Mouse (Mus musculus) lung, embryonic 16.5 days (tissue): ENCODE results near the gene Isca1. TPM values are rescaled to one million over a fixed set of nuclear protein-coding genes. Genes with fewer than 3 reads are reported as not detected.
"Not testable (repeated sequence)": the region's sequence is repeated elsewhere in the genome, so short reads cannot be mapped to it uniquely, and the experiment has no call there.

Source experiments
- ATAC-seq: fragments of 200-750 bp; cut with Nextera tagmentation; 2 replicates; pipeline ENCODE4 v1.8.0; 2017; ENCODE audit warnings: low read depth, mild to moderate bottlenecking, moderate library complexity
- H3K27ac ChIP-seq: fragments of 300-500 bp; sonication (generic); 2 replicates; pipeline ENCODE4 v1.5.1; 2014; ENCODE audit warnings: mild to moderate bottlenecking, control low read depth, low read length
- H3K27me3 ChIP-seq: fragments of 300-500 bp; sonication (generic); 2 replicates; pipeline ENCODE4 v1.6.1; 2014; ENCODE audit warnings: low read depth, low read length, mixed read lengths; ENCODE audit not compliant: control insufficient read depth, insufficient read depth
- H3K36me3 ChIP-seq: fragments of 300-500 bp; sonication (generic); 2 replicates; pipeline ENCODE4 v1.6.1; 2014; ENCODE audit warnings: low read length; ENCODE audit not compliant: control insufficient read depth, insufficient read depth
- H3K4me1 ChIP-seq: fragments of 300-500 bp; sonication (generic); replicated peaks from 2 replicates; pipeline ENCODE4 v1.6.1; 2014; ENCODE audit warnings: low read length, mixed read lengths; ENCODE audit not compliant: control insufficient read depth, insufficient read depth
- H3K4me2 ChIP-seq: fragments of 300-500 bp; sonication (generic); 2 replicates; pipeline ENCODE4 v1.6.1; 2014; ENCODE audit warnings: low read depth, low read length, control low read depth
- H3K4me3 ChIP-seq: fragments of 300-500 bp; sonication (generic); 2 replicates; pipeline ENCODE4 v1.5.1; 2014; ENCODE audit warnings: mild to moderate bottlenecking, low read length, control low read depth
- H3K9ac ChIP-seq: fragments of 300-500 bp; sonication (generic); 2 replicates; pipeline ENCODE4 v1.6.1; 2014; ENCODE audit warnings: low read length, control low read depth
- H3K9me3 ChIP-seq: fragments of 300-500 bp; sonication (generic); 2 replicates; pipeline ENCODE4 v1.6.1; 2016; ENCODE audit warnings: low read length; ENCODE audit not compliant: control insufficient read depth
- WGBS: fragments of 180-500 bp; shearing (Covaris S2); extraction: QIAGEN DNeasy Blood & Tissue Kit; methylation state at CpG from one replicate; pipeline ENCODE4 v1.1.7; 2014; 5-methylcytosine and 5-hydroxymethylcytosine counted together
- polyA plus RNA-seq: library from polyadenylated mRNA; unstranded; fragments of >200 nt; fragmentation: Nextera tagmentation; extraction: Ambion mirVana; gene quantifications from 2 replicates; pipeline ENCODE4 v1.2.1, GENCODE M21; 2015

Gene Isca1
- polyA plus RNA-seq, 1 experiment from 2014 or later: 168 TPM

- ATAC-seq: no peak
- no peak overlapping the region for H3K27ac ChIP-seq
- no peak overlapping the region for H3K4me2 ChIP-seq
- no peak overlapping the region for H3K9ac ChIP-seq
- H3K27me3 ChIP-seq: no peaks in the 10 kb centered on the region
- H3K9me3 ChIP-seq: no peaks in the 10 kb centered on the region
- H3K4me1 ChIP-seq: no peaks in the 10 kb centered on the region
- H3K36me3 ChIP-seq: peaks cover 69% of the 10 kb centered on the region
- no peak overlapping the region for H3K4me3 ChIP-seq
- WGBS: 94% methylated on average over 1 of the region's 1 CpGs
Observed at GRCm38 (mm10) chr13:59794786-59795185, 25.2 kb upstream of the Isca1 start.

GRCm38 (mm10) chr13:59782145-59782544, 12.5 kb upstream of the Isca1 start, which contains the start of gene Gm49354:
TSS of gene Gm49354 (minus strand) at chr13:59782245.
- no peak for ATAC-seq
- Histone ChIP-seq H3K9ac (no peak within 1 kb of the TSS), H3K4me1 (no peaks in the 10 kb centered on the region), H3K27me3 (no peaks in the 10 kb centered on the region), H3K4me3 (no peak within 1 kb of the TSS), H3K36me3 (peaks cover 72% of the 10 kb centered on the region), H3K9me3 (no peaks in the 10 kb centered on the region), H3K4me2 (no peak within 1 kb of the TSS), H3K27ac (no peak within 1 kb of the TSS)
- 75% methylated on average over 7 of the region's 7 CpGs for WGBS

- not testable (repeated sequence) for H3K4me1 ChIP-seq, ATAC-seq, H3K9me3 ChIP-seq, H3K27ac ChIP-seq, H3K9ac ChIP-seq, H3K27me3 ChIP-seq, H3K4me3 ChIP-seq, H3K4me2 ChIP-seq
- H3K36me3 ChIP-seq: peaks cover 57% of the 10 kb centered on the region
- WGBS: 100% methylated on average over 1 of the region's 1 CpGs
Observed at GRCm38 (mm10) chr13:59779744-59780264, 10.2 kb upstream of the Isca1 start.

- Histone ChIP-seq H3K9ac (no peak overlapping the region), H3K9me3 (no peaks in the 10 kb centered on the region), H3K4me2 (no peak overlapping the region), H3K4me3 (no peak overlapping the region), H3K36me3 (peaks cover 54% of the 10 kb centered on the region), H3K27ac (no peak overlapping the region), H3K4me1 (no peaks in the 10 kb centered on the region), H3K27me3 (no peaks in the 10 kb centered on the region)
- 89% methylated on average over 4 of the region's 4 CpGs for WGBS
- ATAC-seq: no peak
Observed at GRCm38 (mm10) chr13:59779213-59779612, 9.6 kb upstream of the Isca1 start.

GRCm38 (mm10) chr13:59775168-59775567, 5.6 kb upstream of the Isca1 start:
- WGBS: 64% methylated on average over 3 of the region's 3 CpGs
- Histone ChIP-seq H3K36me3 (peaks cover 31% of the 10 kb centered on the region), H3K4me2 (no peak overlapping the region), H3K9me3 (no peaks in the 10 kb centered on the region), H3K4me3 (no peak overlapping the region), H3K9ac (no peak overlapping the region), H3K27ac (peak overlapping the region; percentile 82), H3K27me3 (no peaks in the 10 kb centered on the region), H3K4me1 (peaks cover 10% of the 10 kb centered on the region)
- peak; percentile 85 for ATAC-seq

- peak; percentile 44 for ATAC-seq
- Histone ChIP-seq H3K36me3 (peaks cover 5% of the 10 kb centered on the region; the same call in 1 of the 2 replicates), H3K4me3 (no peak overlapping the region), H3K4me2 (peak overlapping the region; percentile 82), H3K27ac (peak overlapping the region; percentile 99), H3K9me3 (no peaks in the 10 kb centered on the region), H3K27me3 (no peaks in the 10 kb centered on the region), H3K9ac (0 out of 2 replicates have a peak overlapping the region, but pooled peaks have one; percentile 1), H3K4me1 (peaks cover 34% of the 10 kb centered on the region)
- 30% methylated on average over 9 of the region's 9 CpGs for WGBS
Observed at GRCm38 (mm10) chr13:59771257-59771656, 1.6 kb upstream of the Isca1 start.

- WGBS: 27% methylated on average over 9 of the region's 9 CpGs
- Histone ChIP-seq H3K27me3 (no peaks in the 10 kb centered on the region), H3K9ac (peak overlapping the region; percentile 12; the same call in 1 of the 2 replicates), H3K36me3 (peaks cover 5% of the 10 kb centered on the region; the same call in 1 of the 2 replicates), H3K27ac (peak overlapping the region; percentile 99), H3K4me2 (peak overlapping the region; percentile 82), H3K4me1 (peaks cover 38% of the 10 kb centered on the region), H3K9me3 (no peaks in the 10 kb centered on the region), H3K4me3 (peak overlapping the region; percentile 88; the same call in 1 of the 2 replicates)
- ATAC-seq: no peak
Observed at GRCm38 (mm10) chr13:59770847-59771246, 1.2 kb upstream of the Isca1 start.

GRCm38 (mm10) chr13:59770164-59770562, 553 bp upstream of the Isca1 start:
- H3K9me3 ChIP-seq: no peaks in the 10 kb centered on the region
- H3K4me1 ChIP-seq: peaks cover 41% of the 10 kb centered on the region
- H3K4me2 ChIP-seq: peak overlapping the region; percentile 82
- peak overlapping the region; percentile 80 for H3K9ac ChIP-seq
- H3K4me3 ChIP-seq: peak overlapping the region; percentile 88
- WGBS: under 1% methylated on average over 28 of the region's 28 CpGs
- peaks cover 5% of the 10 kb centered on the region; the same call in 1 of the 2 replicates for H3K36me3 ChIP-seq
- H3K27me3 ChIP-seq: no peaks in the 10 kb centered on the region
- peak overlapping the region; percentile 99 for H3K27ac ChIP-seq
- ATAC-seq: peak; percentile 73

GRCm38 (mm10) chr13:59768531-59768930, 1.1 kb downstream of the Isca1 start:
- Histone ChIP-seq H3K36me3 (0 out of 2 replicates have a peak, but pooled peaks cover 2% of the 10 kb centered on the region), H3K9ac (peak overlapping the region; percentile 91), H3K4me1 (peaks cover 41% of the 10 kb centered on the region), H3K4me3 (peak overlapping the region; percentile 88), H3K4me2 (peak overlapping the region; percentile 78), H3K9me3 (no peaks in the 10 kb centered on the region), H3K27me3 (no peaks in the 10 kb centered on the region), H3K27ac (peak overlapping the region; percentile 88; the same call in 1 of the 2 replicates)
- no peak for ATAC-seq
- 18% methylated on average over 13 of the region's 13 CpGs for WGBS
